Mouse (Mus musculus) kidney, adult 2 months (tissue): ENCODE measurements at regions not wholly inside any gene's neighbourhood (a gene's known extent, or its start where the extent isn't known, plus 50 kb on each side); places are given as distances from the start of the nearest gene placed in this dataset.

Experiments used
- CTCF ChIP-seq: fragments of 200-500 bp; conservative IDR thresholded peaks from 2 replicates; pipeline ENCODE4 v1.5.1; 2011; ENCODE audit warnings: low read depth, mild to moderate bottlenecking, control low read depth, low read length, moderate library complexity, mixed read lengths; ENCODE audit not compliant: insufficient read depth, insufficient read length
- POLR2A ChIP-seq: fragments of 200-500 bp; IDR thresholded peaks from one replicate; pipeline ENCODE4 v1.6.1; 2011; ENCODE audit warnings: low read depth, low read length, control low read depth

DNA sequence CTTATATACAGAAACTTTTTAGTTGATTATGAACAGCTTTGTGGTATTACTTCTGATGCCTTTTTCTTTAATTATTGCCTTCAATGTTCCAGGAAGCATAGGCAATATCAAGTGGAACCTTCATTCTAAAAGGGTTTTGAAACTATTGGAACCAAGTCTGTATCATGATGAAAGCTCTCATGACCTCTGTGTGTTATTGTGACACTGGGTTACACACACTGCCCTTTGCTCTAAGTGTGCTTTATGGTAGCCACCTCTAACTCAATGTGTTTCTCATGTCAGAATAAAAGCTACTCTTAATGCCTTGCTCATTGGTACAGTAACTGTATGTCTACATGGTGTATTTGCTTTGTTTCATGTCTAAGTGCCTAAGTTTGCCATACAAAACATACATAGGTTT, 154.0 kb downstream of the Gm10192 start:
- no peak for TF ChIP-seq CTCF
- TF ChIP-seq POLR2A = no peak
